Mouse (Mus musculus) left cerebral cortex, postnatal 36 days (tissue): ENCODE data around the gene Gmeb1. TPM values are rescaled to one million over a fixed set of nuclear protein-coding genes. Genes with fewer than 3 reads are reported as not detected.
A peak's percentile ranks its signal among the peaks of the same experiment; 100 is the strongest.
"Not testable (repeated sequence)": the region's sequence is repeated elsewhere in the genome, so short reads cannot be mapped to it uniquely, and the experiment has no call there.

Source experiments
- DNase-seq, 2 experiments: peaks; one replicate each; pipeline ENCODE4 v3.0.0; 2021 to 2022; ENCODE audit warnings: low spot score in 2 of 2, mixed read lengths in 1 of 2
- intact Hi-C: fragments of 180-260 bp; cut with DNase I; formaldehyde crosslinking; loops from one replicate; pipeline ENCODE4 v1.15.1; 2025
- total RNA-seq, 2 experiments: library from RNA; stranded (reverse); gene quantifications; 2 replicates each; pipeline ENCODE4 v1.2.3; 2021

The Gmeb1 gene
- total RNA-seq, 2 experiments from 2014 or later, result 20.7 to 25.2 TPM

DNA sequence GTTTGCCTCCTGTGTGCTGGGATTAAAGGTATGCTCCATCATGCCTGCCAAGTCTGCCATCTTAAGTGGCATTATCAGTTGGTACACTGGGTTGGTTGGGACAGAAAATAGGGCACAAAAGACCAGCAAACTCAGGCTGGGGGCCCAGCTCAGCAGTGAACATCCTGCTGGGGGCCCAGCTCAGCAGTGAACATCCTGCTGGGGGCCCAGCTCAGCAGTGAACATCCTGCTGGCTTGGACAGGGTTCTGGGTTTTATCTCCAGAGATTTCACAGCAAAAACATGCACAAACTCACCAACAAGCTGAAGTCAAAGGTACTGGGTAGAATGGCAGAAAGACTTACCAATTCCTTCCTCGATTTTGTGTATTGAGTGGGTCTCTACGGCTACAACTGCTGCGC, 15.8 kb downstream of the Gmeb1 start:
- intact Hi-C loops, result no loop called here
- DNase-seq, result no peak

DNA sequence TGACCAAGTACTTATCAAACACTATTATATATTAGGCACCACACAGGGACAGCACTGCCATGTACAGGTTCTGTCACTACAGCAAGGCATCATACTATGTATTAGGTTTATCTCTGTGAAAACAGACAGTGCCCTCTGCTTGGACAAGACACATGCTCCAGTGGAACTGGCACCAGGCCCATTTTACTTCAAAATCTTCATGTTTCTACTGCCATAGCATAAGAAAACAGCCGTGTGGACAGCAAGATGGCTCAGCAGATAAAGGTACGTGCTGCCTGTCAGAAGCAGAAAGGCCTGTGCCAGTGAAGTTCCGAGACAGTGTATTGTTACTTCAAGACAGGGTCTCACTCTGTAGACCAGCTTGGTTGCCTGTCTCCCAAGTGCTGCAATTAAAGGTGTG, 20.2 kb downstream of the Gmeb1 start:
- DNase-seq, result no peak
- intact Hi-C loops, result no loop called here

DNA sequence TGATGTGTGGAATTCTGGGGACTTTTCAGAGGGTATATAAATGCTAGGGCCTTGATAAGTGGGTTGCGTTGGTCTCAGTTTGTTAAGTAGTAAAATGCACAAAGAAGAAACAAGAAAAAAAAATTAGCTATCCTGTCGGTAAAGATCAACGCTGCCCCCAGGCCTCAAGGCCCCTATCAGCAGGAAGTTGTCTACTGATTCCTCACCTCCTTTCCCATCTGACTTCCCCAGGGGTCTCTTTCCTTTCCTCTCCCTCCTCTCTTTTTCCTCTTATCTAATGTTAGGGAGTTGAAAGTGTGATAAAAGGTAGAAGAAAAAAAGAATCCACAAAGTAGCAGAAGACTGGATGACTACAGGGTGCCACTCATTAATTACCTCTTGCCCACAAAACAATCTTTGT, 21.0 kb downstream of the Gmeb1 start:
- DNase-seq, result no peak
- intact Hi-C loops, result no loop called here

DNA sequence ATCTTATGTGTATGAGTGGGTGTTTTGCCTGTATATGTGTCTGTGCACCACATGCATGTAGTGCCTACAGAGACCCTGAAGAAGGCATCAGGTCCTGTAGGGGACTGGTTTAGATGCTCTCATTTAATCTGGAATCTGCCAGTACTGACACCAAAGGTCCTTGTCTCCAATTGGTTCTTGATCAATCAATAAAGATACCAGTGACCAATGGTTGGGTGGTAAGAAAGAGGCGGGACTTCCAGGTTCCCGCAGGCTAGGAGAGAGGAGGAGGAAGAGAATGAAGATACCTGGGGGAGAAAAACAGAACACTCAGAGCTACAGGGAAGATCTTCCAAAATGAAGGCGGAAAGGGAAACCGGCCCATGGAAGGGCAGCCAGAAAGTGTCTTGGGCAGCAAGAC, 23.0 kb downstream of the Gmeb1 start:
- no peak for DNase-seq
- intact Hi-C loops, result no loop called here

DNA sequence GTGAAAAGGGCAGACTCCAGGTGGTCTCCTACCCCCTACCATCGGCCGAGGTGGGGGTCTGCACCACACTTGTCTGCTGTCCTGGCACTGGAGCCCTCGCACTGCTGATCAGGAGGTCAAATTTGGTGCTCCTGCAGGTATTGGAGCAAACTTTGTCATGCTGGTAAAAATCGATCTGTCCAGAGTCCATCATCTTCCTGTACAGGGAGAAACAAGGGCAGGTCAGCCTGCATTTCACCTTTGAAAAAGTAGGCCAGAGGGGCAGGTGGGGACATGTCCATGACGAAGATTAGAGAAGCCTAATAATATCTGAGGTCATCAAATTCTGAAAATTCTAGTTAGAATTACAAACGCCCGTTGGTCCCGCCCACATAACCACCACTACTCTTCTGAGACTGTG, 26.7 kb downstream of the Gmeb1 start:
- DNase-seq, result no peak
- intact Hi-C loops, result no loop called here

DNA sequence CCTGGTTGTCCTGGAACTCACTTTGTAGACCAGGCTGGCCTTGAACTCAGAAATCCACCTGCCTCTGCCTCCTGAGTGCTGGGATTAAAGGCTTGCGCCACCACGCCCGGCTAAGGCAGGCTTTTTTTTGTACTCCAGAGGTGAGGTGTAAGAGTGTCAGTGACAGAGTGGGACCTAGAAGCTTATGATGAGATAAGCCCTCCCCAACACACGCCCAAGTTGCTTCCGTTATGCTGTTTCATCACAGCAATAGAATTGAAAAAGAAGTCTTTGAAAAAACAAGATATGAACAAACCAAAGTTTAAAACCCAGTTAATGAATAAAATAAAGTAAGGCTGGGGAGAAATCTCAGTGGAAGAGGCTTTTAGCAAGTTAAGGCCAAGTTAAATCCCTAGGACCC, 31.0 kb downstream of the Gmeb1 start:
- intact Hi-C loops, result no loop called here

DNA sequence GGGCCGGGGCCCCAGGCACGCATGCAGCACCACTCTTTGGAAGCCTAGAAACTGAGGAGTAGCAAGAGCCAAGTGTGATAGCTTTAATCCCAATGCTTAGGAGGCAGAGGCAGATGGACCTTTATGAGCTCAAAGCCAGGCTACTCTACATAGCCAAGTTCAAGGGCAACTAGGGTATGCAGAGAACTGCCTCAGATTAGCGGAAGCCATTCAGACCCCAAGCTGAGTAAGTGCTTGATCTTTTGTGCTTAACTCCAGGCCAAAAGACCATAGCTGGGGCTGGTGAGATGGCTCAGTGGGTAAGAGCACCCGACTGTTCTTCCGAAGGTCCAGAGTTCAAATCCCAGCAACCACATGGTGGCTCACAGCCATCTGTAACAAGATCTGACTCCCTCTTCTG, 39.4 kb downstream of the Gmeb1 start:
- intact Hi-C loops, result not testable (repeated sequence)

More for the DNA sequence above, 31.0 kb downstream of the Gmeb1 start:
- DNase-seq, result no peak

DNA sequence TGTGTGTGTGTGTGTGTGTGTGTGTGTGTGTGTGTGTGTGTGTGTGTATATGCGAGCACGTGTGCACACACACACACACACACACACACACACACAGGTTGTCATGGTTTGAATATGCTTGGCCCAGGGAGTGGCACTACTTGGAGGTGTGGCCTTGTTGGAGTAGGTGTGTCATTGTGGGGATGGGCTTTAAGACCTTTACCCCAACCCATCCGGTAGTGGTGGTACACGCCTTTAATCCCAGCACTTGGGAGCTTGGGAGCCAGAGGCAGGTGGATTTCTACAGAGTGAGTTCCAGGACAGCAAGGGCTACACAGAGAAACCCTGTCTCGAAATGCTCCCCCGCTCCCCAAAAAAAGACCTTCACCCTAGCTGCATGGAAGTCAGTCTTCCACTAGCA, 43.0 kb downstream of the Gmeb1 start:
- intact Hi-C loops, result not testable (repeated sequence)

More for the DNA sequence above, 39.4 kb downstream of the Gmeb1 start:
- DNase-seq, result not testable (repeated sequence)

DNA sequence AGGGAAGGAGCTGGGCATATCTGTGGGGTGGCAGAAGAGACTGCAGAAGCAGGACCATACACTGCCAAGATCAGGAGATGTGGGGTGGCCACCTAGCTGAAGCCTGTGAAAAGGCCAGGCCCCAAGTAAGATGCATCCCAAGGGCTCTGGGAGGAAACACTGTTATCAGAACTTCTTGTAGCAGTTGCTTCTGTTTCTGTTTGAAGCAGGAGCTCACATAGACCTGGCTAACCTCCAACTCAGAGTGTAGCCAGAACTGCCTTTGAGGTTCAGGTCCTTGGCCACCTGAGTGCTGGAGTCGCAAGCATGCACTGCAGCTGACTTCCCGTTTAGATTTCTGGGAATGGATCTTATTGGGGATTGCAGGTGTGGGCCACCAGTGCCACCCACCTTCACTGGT, 43.6 kb downstream of the Gmeb1 start:
- no peak for DNase-seq
- intact Hi-C loops, result no loop called here

More for the DNA sequence above, 43.0 kb downstream of the Gmeb1 start:
- not testable (repeated sequence) for DNase-seq

DNA sequence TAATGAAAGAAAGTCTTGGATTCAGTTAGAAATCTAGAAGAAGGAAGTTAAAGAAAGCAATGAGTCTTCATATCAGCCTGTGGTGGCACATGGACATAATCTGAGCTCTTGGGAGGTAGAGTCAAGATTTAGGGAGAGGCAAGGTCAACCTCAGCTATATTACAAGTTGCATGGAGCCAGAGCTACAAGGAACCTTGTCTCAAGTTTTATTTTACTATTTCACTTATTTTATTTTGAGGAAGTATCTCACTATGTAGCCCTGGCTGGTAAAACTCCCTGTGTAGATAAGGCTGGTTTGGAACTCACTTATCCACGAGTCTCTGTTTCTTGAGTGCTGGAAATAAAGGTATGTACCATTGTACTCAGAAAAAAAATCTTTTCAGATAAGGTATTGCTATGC, 44.8 kb downstream of the Gmeb1 start:
- intact Hi-C loops, result no loop called here
- DNase-seq, result no peak

DNA sequence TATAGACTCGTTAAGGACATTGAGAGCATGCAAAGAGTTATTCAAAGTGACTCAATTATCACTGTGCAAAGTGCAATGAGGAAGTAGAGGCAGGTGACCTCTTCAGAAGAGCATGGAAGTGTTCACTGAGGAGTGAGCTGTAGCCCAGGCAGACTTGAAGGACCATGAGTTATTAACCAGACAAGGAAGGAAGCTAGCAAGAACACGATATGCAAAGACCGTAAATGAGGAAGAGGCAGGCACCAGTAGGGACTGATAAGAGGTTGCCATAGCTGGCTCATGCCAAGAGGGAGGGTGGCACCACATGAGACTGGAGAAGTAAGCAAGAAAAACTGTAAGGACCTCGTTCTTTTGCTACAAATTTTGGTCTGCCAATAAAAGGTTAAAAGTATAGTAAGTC, 46.6 kb downstream of the Gmeb1 start:
- intact Hi-C loops, result no loop called here
- no peak for DNase-seq

DNA sequence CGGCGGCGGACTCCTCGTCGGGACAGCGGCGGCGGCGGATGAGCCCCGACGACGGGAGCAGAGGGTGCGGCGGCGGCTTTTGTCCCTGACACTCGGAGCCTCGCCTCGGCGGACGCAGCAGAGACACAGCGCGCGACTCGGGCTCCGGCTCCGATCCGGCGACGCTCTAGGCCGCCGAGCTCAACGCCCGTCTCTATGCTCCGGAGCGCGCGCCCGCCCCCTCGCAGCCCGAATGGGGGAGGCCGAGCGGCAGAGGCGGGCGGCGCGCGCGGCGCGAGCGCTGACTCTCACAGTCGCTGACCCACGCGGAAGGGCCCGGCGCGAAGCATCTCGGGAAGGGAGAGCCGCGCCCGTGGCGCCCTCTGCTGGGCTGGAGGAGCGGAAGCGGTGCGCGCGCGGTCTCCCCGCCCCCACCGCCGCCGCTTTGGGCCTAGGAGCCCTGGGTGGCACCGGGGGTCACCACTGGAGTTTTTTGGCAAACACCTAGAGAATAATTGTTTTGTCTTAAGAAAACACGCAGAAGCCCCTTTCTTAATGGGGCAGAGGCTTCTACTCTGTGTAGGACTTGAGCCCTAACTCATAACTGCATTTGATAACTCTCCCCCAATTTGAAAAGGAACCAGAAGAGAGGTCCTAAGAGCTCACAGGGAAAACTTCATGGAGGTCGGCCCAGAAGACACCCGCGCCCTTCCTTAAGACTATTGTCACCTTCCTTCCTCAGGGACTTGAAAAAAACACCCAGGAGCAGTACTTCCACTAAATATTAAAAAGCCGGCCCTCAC, 49.3 kb downstream of the Gmeb1 start, which contains the start of gene Ythdf2:
Ythdf2 (minus strand) TSS at position 351 of the 782 bp plus-strand sequence.
- intact Hi-C loops, result loop anchor here (2.0 kb wide), 1 partner anchor 49 kb away; the partner anchor contains the start of gene Gmeb1
- DNase-seq, result peak; percentile 95

DNA sequence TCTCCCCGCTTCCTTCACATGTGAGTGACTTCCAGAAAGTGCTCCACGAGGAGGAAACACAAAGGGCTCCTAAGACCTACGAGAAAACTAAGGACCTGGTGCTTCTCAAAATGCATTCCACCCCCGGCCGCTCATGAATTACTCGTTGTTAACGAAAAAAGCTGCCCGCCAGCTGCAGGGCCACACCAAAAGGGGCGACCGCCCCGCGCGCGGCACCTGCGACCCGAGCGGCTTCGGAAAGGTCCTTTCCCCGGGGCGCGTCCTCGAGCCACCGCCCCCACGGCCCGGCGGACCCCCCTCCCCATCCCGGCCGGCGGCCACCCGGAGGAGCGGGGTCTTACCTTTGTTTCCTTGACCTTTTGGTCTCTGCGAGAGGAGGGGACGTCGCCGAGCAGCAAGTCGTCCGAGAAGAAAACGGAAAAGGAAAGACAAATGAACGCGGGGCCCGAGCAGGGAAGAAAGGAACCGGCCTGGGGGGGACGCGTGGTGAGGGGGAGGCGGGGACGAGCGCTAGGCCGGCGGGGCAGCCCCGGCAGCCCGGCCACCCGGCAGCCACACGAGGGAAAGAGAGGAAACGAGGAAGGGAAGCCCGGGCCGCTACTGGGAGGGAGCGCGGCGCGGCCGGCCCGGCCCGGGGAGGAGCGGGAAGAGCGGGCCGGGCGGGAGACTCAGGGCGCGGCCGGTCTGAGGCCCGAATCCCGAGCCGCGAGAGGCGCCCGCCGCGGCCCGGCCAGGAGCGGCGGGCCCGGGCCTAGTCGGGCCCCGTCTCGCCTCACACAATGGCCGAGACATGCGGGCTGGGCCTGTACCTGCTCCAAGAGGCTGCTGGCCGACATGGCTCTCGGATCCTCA, 50.1 kb downstream of the Gmeb1 start:
- intact Hi-C loops, result loop anchor here (2.0 kb wide), 1 partner anchor 49 kb away; the partner anchor contains the start of gene Gmeb1
- DNase-seq, result no peak

DNA sequence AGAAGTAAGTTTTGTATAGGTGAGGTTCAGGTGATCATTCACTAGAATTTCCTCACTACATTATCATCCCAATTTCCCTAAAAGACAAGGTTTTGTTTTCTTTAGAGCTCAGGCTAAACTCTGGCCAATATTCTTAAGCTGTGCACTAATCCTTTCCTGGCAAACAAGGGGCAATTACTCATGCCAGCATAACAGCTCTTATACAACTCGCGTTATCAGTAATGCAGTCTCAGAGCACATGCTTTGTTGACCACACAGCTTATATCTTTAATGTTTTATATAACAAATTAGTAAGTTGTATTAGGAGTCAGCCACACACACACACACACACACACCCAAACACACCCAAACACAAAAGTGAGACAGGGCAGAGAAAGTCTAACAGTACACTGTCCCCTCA, 51.1 kb downstream of the Gmeb1 start:
- no peak for DNase-seq
- intact Hi-C loops, result loop anchor here (2.0 kb wide), 1 partner anchor 50 kb away; the partner anchor contains the start of gene Gmeb1

DNA sequence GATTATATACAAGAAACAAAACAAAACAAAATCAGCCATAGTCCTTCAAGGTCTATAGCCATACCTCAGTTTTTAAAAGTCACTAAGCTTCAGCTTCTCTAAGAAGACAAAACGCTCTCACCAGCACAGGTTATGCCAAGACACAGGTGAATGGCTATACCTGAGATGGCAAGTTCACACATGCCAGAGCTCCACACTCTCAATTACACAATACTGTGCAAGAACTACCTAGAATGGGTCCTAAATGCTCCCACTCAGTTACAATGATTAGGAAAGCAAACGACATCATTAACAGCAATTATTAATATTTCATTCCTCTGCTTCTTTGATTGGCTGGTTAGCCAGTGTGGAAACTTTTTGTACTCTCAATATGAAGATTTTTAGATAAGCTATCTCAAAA, 52.1 kb downstream of the Gmeb1 start:
- no peak for DNase-seq
- intact Hi-C loops, result no loop called here

DNA sequence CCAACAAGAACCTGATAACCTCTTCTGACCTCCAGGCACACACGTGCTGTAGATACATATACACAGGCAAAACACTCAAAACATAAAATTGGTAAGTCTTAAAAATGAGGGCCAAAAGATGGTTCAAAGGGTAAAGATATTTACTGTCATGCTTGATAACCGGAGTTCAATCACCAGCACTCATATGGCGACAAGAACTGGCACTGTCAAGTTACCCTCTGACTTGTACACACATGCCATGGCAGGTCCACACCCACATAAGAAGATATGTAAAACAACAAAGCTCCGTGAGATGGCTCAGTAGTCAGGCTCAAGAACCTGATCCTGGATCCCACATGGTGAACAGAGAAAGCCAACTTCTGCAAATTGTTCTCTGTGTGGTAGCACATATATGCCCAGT, 54.1 kb downstream of the Gmeb1 start:
- DNase-seq, result no peak
- intact Hi-C loops, result no loop called here

DNA sequence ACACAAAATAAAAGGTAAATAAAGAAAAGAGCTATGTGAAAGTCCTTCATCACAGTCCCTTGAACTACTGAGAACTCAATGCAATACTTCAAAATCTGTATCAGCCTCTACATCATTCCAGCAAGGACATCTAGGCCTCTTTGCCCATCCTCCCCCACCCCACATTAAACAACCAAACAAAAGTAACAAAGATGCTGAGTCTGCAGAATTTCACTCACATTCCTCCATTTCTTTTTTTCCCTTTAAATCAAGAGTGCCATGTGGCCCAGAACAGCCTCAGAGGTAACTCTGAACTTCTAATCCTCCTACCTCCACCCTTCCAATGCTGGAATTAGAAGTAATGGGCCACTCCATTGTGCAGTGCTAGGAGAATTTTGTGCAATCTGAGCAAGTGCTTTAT, 62.6 kb downstream of the Gmeb1 start:
- intact Hi-C loops, result no loop called here

DNA sequence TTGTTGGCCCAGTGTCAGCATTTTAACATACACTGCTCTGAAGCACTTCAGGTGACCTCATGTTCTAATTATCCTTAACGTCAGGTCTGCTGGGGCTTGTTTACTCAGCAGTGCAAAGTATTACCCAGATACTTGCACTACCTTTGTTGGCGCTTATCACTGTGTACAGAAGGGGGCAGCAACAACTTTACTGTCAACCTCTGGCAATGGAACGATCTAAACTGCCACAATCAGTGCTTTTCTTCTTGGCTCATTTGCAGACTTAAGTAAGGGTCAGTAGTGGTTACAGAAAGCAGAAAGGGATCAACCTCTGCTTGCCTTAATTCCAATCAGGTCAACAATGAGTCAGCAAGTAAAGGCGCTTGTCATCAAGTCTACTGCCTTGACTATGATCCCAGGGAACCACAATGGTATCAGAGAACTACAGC, 63.1 kb downstream of the Gmeb1 start:
- no peak for DNase-seq
- intact Hi-C loops, result no loop called here

More for the DNA sequence above, 62.6 kb downstream of the Gmeb1 start:
- DNase-seq, result no peak

DNA sequence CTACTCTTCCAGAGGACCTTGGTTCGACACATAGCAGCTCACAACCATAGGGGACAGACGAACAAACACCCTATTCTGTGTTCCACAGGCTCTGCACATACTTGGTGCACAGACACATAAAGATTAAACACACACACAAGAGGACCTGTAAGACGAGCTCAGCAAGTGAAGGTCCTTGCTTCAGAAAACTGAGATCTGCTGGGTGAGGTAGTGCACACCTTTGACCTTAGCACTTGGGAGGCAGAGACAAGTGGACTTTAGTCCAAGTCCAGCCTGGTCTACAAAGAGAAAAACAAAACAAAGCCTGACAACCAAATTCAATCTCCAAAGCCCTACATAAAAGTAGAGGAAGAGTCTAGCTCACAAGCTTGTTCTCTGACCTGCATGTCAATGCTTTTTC, 66.4 kb downstream of the Gmeb1 start:
- intact Hi-C loops, result no loop called here
- DNase-seq, result no peak

DNA sequence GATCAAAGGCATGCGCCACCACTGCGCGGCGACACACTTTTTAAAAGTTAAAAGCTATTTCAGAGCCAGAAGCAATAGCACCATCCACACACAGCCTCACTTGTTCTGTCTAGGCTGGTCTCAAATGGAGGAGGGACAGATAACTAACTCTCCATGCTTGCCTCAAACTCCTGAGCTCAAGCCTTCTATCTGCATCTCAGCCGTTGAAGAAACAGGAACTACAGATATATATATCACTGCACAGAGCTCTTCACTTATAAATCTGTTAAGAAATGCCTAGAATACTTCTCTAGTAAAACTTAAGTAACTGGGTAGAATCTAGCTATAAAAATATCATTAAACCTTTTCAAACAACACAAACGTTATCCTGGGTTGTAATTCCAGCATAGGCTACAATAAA, 67.0 kb downstream of the Gmeb1 start:
- intact Hi-C loops, result no loop called here
- no peak for DNase-seq
